In the genomic region with DNA sequence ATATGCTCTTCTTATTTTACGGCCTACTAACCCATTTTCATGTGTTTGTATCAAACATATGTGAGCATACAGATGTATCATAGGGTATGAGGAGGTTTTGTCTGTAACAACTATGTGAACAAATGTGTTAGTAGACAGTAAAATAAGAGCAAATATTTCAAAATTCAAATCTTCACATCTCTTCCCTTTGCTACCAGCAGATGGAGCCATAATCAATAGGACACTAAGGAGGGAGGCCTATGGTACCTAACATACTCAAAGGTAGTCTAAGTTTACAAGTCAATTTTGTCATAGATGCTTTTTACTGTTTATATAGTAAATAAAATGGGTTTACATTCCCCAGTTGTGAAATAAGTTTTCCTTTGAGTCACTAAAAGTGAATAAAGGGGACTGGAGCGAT, we compare ENCODE assay signal across 8 mouse cellular contexts.
A peak's percentile ranks its signal among the peaks of the same experiment; 100 is the strongest.
DNase-seq lines count a peak whose midpoint lies in the region; ATAC-seq and TF ChIP-seq lines count a peak whose summit lies in the region.
"Had no signal": no experiment of that assay in that cellular context is flagged by ENCODE, and none has a peak within 500 bp of the region (broad histone marks: within the 10 kb centered on the region; RNA-seq: fewer than 3 reads in every experiment).

No protein-coding gene starts in this region.

- H3K79me2 ChIP-seq in CH12.LX (replicated peaks; ENCODE audit: control insufficient read depth, extremely low read depth, insufficient read depth, poor library complexity, severe bottlenecking) = no peaks in the 10 kb centered on the region

- H3K27ac ChIP-seq in intestine, embryonic 14.5 days (ENCODE audit: low read depth) = no peak overlapping the region
- no peak overlapping the region for H3K27ac ChIP-seq in intestine, embryonic 15.5 days
- H3K27ac ChIP-seq in CH12.LX (ENCODE audit: insufficient read depth, low read depth) = no peak overlapping the region

- H3K36me3 ChIP-seq in intestine, embryonic 14.5 days (ENCODE audit: control insufficient read depth, insufficient read depth, low read length) = no peaks in the 10 kb centered on the region
- H3K36me3 ChIP-seq in intestine, embryonic 15.5 days = no peaks in the 10 kb centered on the region
- H3K36me3 ChIP-seq in CH12.LX (replicated peaks in 1 of 2; ENCODE audit: control insufficient read depth in 1 of 2, insufficient read depth in 1 of 2, low read length in 1 of 2) = peaks cover 0 to 7% of the 10 kb centered on the region in 2 experiments

- no peak for TF ChIP-seq EP300 in CH12.LX (IDR thresholded peaks at IDR 0.05; ENCODE audit: low read length)

- dilution Hi-C loops in CH12.LX (cut with MboI; ENCODE audit: extremely low pct_ligation_motif_present, extremely low pct_unique_long_range_greater_than_20kb, low sequenced_read_pairs) = no loop called here

- peak; percentile 90 for TF ChIP-seq RAD21 in CH12.LX (IDR thresholded peaks at IDR 0.05; ENCODE audit: low read depth, low read length)

- TF ChIP-seq CTCF in CH12.LX (conservative IDR thresholded peaks at IDR 0.05 in 1 of 2, IDR thresholded peaks at IDR 0.05 in 1 of 2; ENCODE audit: low read depth in 2 of 2, low read length in 2 of 2) = peak in 1 of 2 experiments; percentile 83; a peak in 3 of 4 replicates

- no peaks in the 10 kb centered on the region for H3K27me3 ChIP-seq in intestine, embryonic 14.5 days (replicated peaks; ENCODE audit: control insufficient read depth, insufficient read depth, low read length)
- H3K27me3 ChIP-seq in intestine, embryonic 15.5 days (replicated peaks) = no peaks in the 10 kb centered on the region
- no peaks in the 10 kb centered on the region for H3K27me3 ChIP-seq in CH12.LX (replicated peaks)

- TF ChIP-seq POLR2A in CH12.LX (IDR thresholded peaks at IDR 0.05; ENCODE audit: low read depth, low read length) = no peak

- H3K4me2 ChIP-seq in intestine, embryonic 14.5 days (ENCODE audit: low read length) = no peak overlapping the region
- H3K4me2 ChIP-seq in intestine, embryonic 15.5 days (replicated peaks) = no peak overlapping the region
- no peak overlapping the region for H3K4me2 ChIP-seq in CH12.LX (ENCODE audit: insufficient read depth, low read depth, poor library complexity, severe bottlenecking)

- no peak for ATAC-seq in intestine, embryonic 14.5 days (replicated peaks; ENCODE audit: low FRiP score, low TSS enrichment, low read depth)
- ATAC-seq in intestine, embryonic 15.5 days = no peak

- WGBS in intestine, embryonic 14.5 days = 95% methylated on average over 2 of the region's 2 CpGs
- WGBS in intestine, embryonic 15.5 days = 94% methylated on average over 2 of the region's 2 CpGs

- in situ Hi-C loops in CH12.LX (cut with MboI; ENCODE audit: low pct_ligation_motif_present, low pct_unique_long_range_greater_than_20kb, low sequenced_read_pairs) = loop anchor here (10.0 kb wide), 2 partner anchors 263 to 353 kb away; partner anchors contain the start of gene Camk1d

- H3K9me3 ChIP-seq in intestine, embryonic 14.5 days (ENCODE audit: control insufficient read depth, low read length) = no peaks in the 10 kb centered on the region
- H3K9me3 ChIP-seq in intestine, embryonic 15.5 days = no peaks in the 10 kb centered on the region
- no peaks in the 10 kb centered on the region for H3K9me3 ChIP-seq in CH12.LX (replicated peaks; ENCODE audit: low read length)

- DNase-seq in intestine, embryonic 14.5 days (ENCODE audit: low spot score) = peak; percentile 13
- DNase-seq in 416B (ENCODE audit: low read depth) (peak; percentile 51), CH12.LX (ENCODE audit: extremely low read depth) (peak; percentile 49)
- DNase-seq in embryo, embryonic 9.5 days (ENCODE audit: extremely low spot score) = peak; percentile 35
- DNase-seq in natural killer cell, adult 2 months (ENCODE audit: low spot score in 2 of 2) = no peak
- DNase-seq in kidney, postnatal 10 days = no peak
- DNase-seq: layer of hippocampus, postnatal 36 days had no signal

- H3K4me1 ChIP-seq in intestine, embryonic 14.5 days (replicated peaks; ENCODE audit: control insufficient read depth, insufficient read depth, low read length) = peaks cover 6% of the 10 kb centered on the region
- H3K4me1 ChIP-seq in intestine, embryonic 15.5 days (replicated peaks) = 0 out of 2 replicates have a peak, but pooled peaks cover 3% of the 10 kb centered on the region
- peaks cover 0 to 10% of the 10 kb centered on the region in 2 experiments; a peak in 3 of 4 replicates for H3K4me1 ChIP-seq in CH12.LX (ENCODE audit: control insufficient read depth in 1 of 2, insufficient read depth in 2 of 2)

- no peak overlapping the region for H3K9ac ChIP-seq in intestine, embryonic 14.5 days (ENCODE audit: low read length)
- H3K9ac ChIP-seq in intestine, embryonic 15.5 days = no peak overlapping the region
- no peak overlapping the region for H3K9ac ChIP-seq in CH12.LX (ENCODE audit: insufficient read depth, low read depth)

- H3K4me3 ChIP-seq in intestine, embryonic 14.5 days (ENCODE audit: low read depth, low read length) = no peak overlapping the region
- H3K4me3 ChIP-seq in intestine, embryonic 15.5 days (replicated peaks) = no peak overlapping the region
- H3K4me3 ChIP-seq in CH12.LX (replicated peaks in 1 of 3; ENCODE audit: low read depth in 2 of 3, low read length in 2 of 3, poor library complexity in 1 of 3) = no peak overlapping the region

TF ChIP-seq in CH12.LX, 34 proteins besides CTCF, POLR2A, EP300 and RAD21:
- TF ChIP-seq SMC3 (IDR thresholded peaks at IDR 0.05; ENCODE audit: low read depth, low read length) = peak; percentile 90
- TF ChIP-seq MAX (IDR thresholded peaks at IDR 0.05; ENCODE audit: low read length) = no peak
- peak; percentile 74 for TF ChIP-seq ZC3H11A (IDR thresholded peaks at IDR 0.05; ENCODE audit: low read depth, low read length)

Comparison
In these comparisons a context has a peak if more than half of its experiments do, and no peak if none do; other contexts are left out.
1. DNase-seq: peak in intestine, embryonic 14.5 days (single experiment), 416B (single experiment), CH12.LX (single experiment) and embryo, embryonic 9.5 days (single experiment); none in natural killer cell, adult 2 months (0 of 2) and kidney, postnatal 10 days (single experiment).